Mouse (Mus musculus) megakaryocyte, embryonic 14.5 days (primary cell): ENCODE data around the gene Sost.

ENCODE experiments used
- FLI1 ChIP-seq: IDR thresholded peaks from 2 replicates; pipeline ENCODE4 v1.6.1; 2012; ENCODE audit warnings: low read length, inconsistent platforms, mixed read lengths
- GATA1 ChIP-seq: IDR thresholded peaks from 3 replicates; pipeline ENCODE4 v1.6.1; 2012; ENCODE audit warnings: mixed read lengths, low read length, inconsistent platforms, borderline replicate concordance

GRCm38 (mm10) chr11:101995938-101996337 lies 29.1 kb upstream of the Sost start:
- no peak for TF ChIP-seq GATA1
- TF ChIP-seq FLI1: no peak
